Mouse (Mus musculus) midbrain, embryonic 11.5 days (tissue): ENCODE data around the gene Ttc23. TPM values are rescaled to one million over a fixed set of nuclear protein-coding genes. Genes with fewer than 3 reads are reported as not detected.
A peak's percentile ranks its signal among the peaks of the same experiment; 100 is the strongest.

Experiments used
- ATAC-seq: fragments of 200-750 bp; cut with Nextera tagmentation; 2 replicates; pipeline ENCODE4 v1.8.0; 2017; ENCODE audit warnings: moderate TSS enrichment, moderate library complexity; ENCODE audit not compliant: low FRiP score
- DNase-seq: peaks from one replicate; pipeline ENCODE4 v3.0.0; 2015; ENCODE audit warnings: low spot score; ENCODE audit errors: missing footprints
- H3K27ac ChIP-seq: fragments of 300-500 bp; sonication (generic); 2 replicates; pipeline ENCODE4 v1.5.1; 2014; ENCODE audit warnings: low read depth, low read length
- H3K27me3 ChIP-seq: fragments of 300-500 bp; sonication (generic); 2 replicates; pipeline ENCODE4 v1.6.1; 2014; ENCODE audit warnings: mild to moderate bottlenecking, low read length, moderate library complexity, mixed read lengths; ENCODE audit not compliant: control insufficient read depth, insufficient read depth
- H3K36me3 ChIP-seq: fragments of 300-500 bp; sonication (generic); 2 replicates; pipeline ENCODE4 v1.6.1; 2014; ENCODE audit warnings: mild to moderate bottlenecking, low read length, moderate library complexity, mixed read lengths; ENCODE audit not compliant: control insufficient read depth, insufficient read depth
- H3K4me1 ChIP-seq: fragments of 300-500 bp; sonication (generic); 2 replicates; pipeline ENCODE4 v1.6.1; 2014; ENCODE audit warnings: low read length; ENCODE audit not compliant: control insufficient read depth, insufficient read depth
- H3K4me2 ChIP-seq: fragments of 300-500 bp; sonication (generic); 2 replicates; pipeline ENCODE4 v1.6.1; 2014; ENCODE audit warnings: mild to moderate bottlenecking, moderate library complexity
- H3K4me3 ChIP-seq: fragments of 300-500 bp; sonication (generic); 2 replicates; pipeline ENCODE4 v1.5.1; 2014; ENCODE audit warnings: low read depth, low read length
- H3K9ac ChIP-seq: fragments of 300-500 bp; sonication (generic); 2 replicates; pipeline ENCODE4 v1.6.1; 2014; ENCODE audit warnings: low read length
- H3K9me3 ChIP-seq: fragments of 300-500 bp; sonication (generic); 2 replicates; pipeline ENCODE4 v1.6.1; 2016; ENCODE audit warnings: low read length; ENCODE audit not compliant: control insufficient read depth
- WGBS: fragments of 180-500 bp; shearing (Covaris S2); extraction: QIAGEN DNeasy Blood & Tissue Kit; methylation state at CpG from one replicate; pipeline ENCODE4 v1.1.7; 2014; 5-methylcytosine and 5-hydroxymethylcytosine counted together
- polyA plus RNA-seq: library from polyadenylated mRNA; unstranded; fragments of >200 nt; fragmentation: Nextera tagmentation; extraction: Ambion mirVana; gene quantifications from 2 replicates; pipeline ENCODE4 v1.2.1, GENCODE M21; 2014

The Ttc23 gene
- polyA plus RNA-seq, 1 experiment from 2014 or later = 36.9 TPM

GRCm38 (mm10) chr7:67617646-67618045 lies 29.6 kb upstream of the Ttc23 start:
- 94% methylated on average over 10 of the region's 10 CpGs for WGBS
- Histone ChIP-seq H3K4me3 (no peak overlapping the region), H3K27ac (no peak overlapping the region), H3K4me1 (no peaks in the 10 kb centered on the region), H3K9ac (no peak overlapping the region), H3K36me3 (no peaks in the 10 kb centered on the region), H3K9me3 (no peaks in the 10 kb centered on the region), H3K27me3 (no peaks in the 10 kb centered on the region), H3K4me2 (no peak overlapping the region)
- no peak for ATAC-seq
- DNase-seq = no peak

- no peak for DNase-seq
- Histone ChIP-seq H3K27me3 (no peaks in the 10 kb centered on the region), H3K27ac (no peak overlapping the region), H3K4me2 (no peak overlapping the region), H3K36me3 (no peaks in the 10 kb centered on the region), H3K4me3 (no peak overlapping the region), H3K9me3 (no peaks in the 10 kb centered on the region), H3K9ac (no peak overlapping the region), H3K4me1 (no peaks in the 10 kb centered on the region)
- 79% methylated on average over 3 of the region's 3 CpGs for whole genome bisulfite sequencing
- ATAC-seq = no peak
Measured at GRCm38 (mm10) chr7:67618316-67618715, 28.9 kb upstream of the Ttc23 start.

- Histone ChIP-seq H3K4me1 (no peaks in the 10 kb centered on the region), H3K4me3 (no peak overlapping the region)
- WGBS = 84% methylated on average over 4 of the region's 4 CpGs
Measured at GRCm38 (mm10) chr7:67619836-67620235, 27.4 kb upstream of the Ttc23 start.

GRCm38 (mm10) chr7:67622151-67622550 lies 25.1 kb upstream of the Ttc23 start:
- H3K9me3 ChIP-seq = no peaks in the 10 kb centered on the region
- no peak for ATAC-seq
- H3K9ac ChIP-seq = no peak overlapping the region
- H3K27me3 ChIP-seq = no peaks in the 10 kb centered on the region
- H3K4me3 ChIP-seq = no peak overlapping the region
- no peaks in the 10 kb centered on the region for H3K4me1 ChIP-seq
- no peak for DNase-seq
- no peak overlapping the region for H3K27ac ChIP-seq
- WGBS = 84% methylated on average over 3 of the region's 3 CpGs
- H3K4me2 ChIP-seq = no peak overlapping the region
- no peaks in the 10 kb centered on the region for H3K36me3 ChIP-seq

More at GRCm38 (mm10) chr7:67619836-67620235, 27.4 kb upstream of the Ttc23 start:
- Histone ChIP-seq H3K9me3 (no peaks in the 10 kb centered on the region), H3K27me3 (no peaks in the 10 kb centered on the region), H3K36me3 (no peaks in the 10 kb centered on the region), H3K4me2 (no peak overlapping the region), H3K27ac (no peak overlapping the region), H3K9ac (no peak overlapping the region)
- DNase-seq (no peak), ATAC-seq (no peak)

GRCm38 (mm10) chr7:67626671-67627070 lies 20.5 kb upstream of the Ttc23 start:
- 91% methylated on average over 5 of the region's 5 CpGs for WGBS
- ATAC-seq = no peak
- H3K9me3 ChIP-seq = no peaks in the 10 kb centered on the region

GRCm38 (mm10) chr7:67629681-67630080 lies 17.5 kb upstream of the Ttc23 start:
- ATAC-seq = no peak
- Histone ChIP-seq H3K4me2 (no peak overlapping the region), H3K4me3 (no peak overlapping the region), H3K36me3 (no peaks in the 10 kb centered on the region), H3K27me3 (no peaks in the 10 kb centered on the region), H3K9ac (no peak overlapping the region), H3K9me3 (no peaks in the 10 kb centered on the region; the same call in 1 of the 2 replicates), H3K4me1 (no peaks in the 10 kb centered on the region), H3K27ac (no peak overlapping the region)
- 45% methylated on average over 5 of the region's 5 CpGs for WGBS
- no peak for DNase-seq

More at GRCm38 (mm10) chr7:67626671-67627070, 20.5 kb upstream of the Ttc23 start:
- Histone ChIP-seq H3K4me3 (no peak overlapping the region), H3K36me3 (no peaks in the 10 kb centered on the region), H3K27ac (no peak overlapping the region), H3K4me2 (no peak overlapping the region), H3K9ac (no peak overlapping the region), H3K4me1 (no peaks in the 10 kb centered on the region), H3K27me3 (no peaks in the 10 kb centered on the region)
- no peak for DNase-seq

- ATAC-seq = 0 out of 2 replicates have a peak, but pooled peaks have one; percentile 48
- H3K4me2 ChIP-seq = no peak overlapping the region
- H3K27ac ChIP-seq = no peak overlapping the region
- H3K4me1 ChIP-seq = no peaks in the 10 kb centered on the region
- no peaks in the 10 kb centered on the region for H3K27me3 ChIP-seq
- WGBS = 27% methylated on average over 2 of the region's 2 CpGs
- H3K36me3 ChIP-seq = no peaks in the 10 kb centered on the region
- no peak overlapping the region for H3K4me3 ChIP-seq
- no peak overlapping the region for H3K9ac ChIP-seq
- no peaks in the 10 kb centered on the region; the same call in 1 of the 2 replicates for H3K9me3 ChIP-seq
- peak; percentile 97 for DNase-seq
Measured at GRCm38 (mm10) chr7:67630817-67631216, 16.4 kb upstream of the Ttc23 start.

- H3K27ac ChIP-seq = no peak overlapping the region
- no peaks in the 10 kb centered on the region for H3K27me3 ChIP-seq
- H3K9me3 ChIP-seq = no peaks in the 10 kb centered on the region; the same call in 1 of the 2 replicates
- DNase-seq (no peak), ATAC-seq (no peak)
- no peak overlapping the region for H3K4me3 ChIP-seq
- H3K36me3 ChIP-seq = no peaks in the 10 kb centered on the region
- 82% methylated on average over 5 of the region's 5 CpGs for WGBS
- no peak overlapping the region for H3K4me2 ChIP-seq
- H3K4me1 ChIP-seq = no peaks in the 10 kb centered on the region
- no peak overlapping the region for H3K9ac ChIP-seq
Measured at GRCm38 (mm10) chr7:67632380-67632779, 14.8 kb upstream of the Ttc23 start.

- no peak for DNase-seq
- no peak for ATAC-seq
- peaks cover 2% of the 10 kb centered on the region; the same call in 1 of the 2 replicates for H3K4me1 ChIP-seq
- no peak overlapping the region for H3K9ac ChIP-seq
- 98% methylated on average over 3 of the region's 3 CpGs for WGBS
- H3K9me3 ChIP-seq = no peaks in the 10 kb centered on the region; the same call in 1 of the 2 replicates
- H3K4me2 ChIP-seq = no peak overlapping the region
- no peak overlapping the region for H3K27ac ChIP-seq
- no peaks in the 10 kb centered on the region for H3K36me3 ChIP-seq
- no peak overlapping the region for H3K4me3 ChIP-seq
- no peaks in the 10 kb centered on the region for H3K27me3 ChIP-seq
Measured at GRCm38 (mm10) chr7:67634210-67634609, 13.0 kb upstream of the Ttc23 start.
